Mouse (Mus musculus): ENCODE measurements at regions not wholly inside any gene's neighbourhood (a gene's known extent, or its start where the extent isn't known, plus 50 kb on each side); places are given as distances from the start of the nearest gene placed in this dataset.
A peak's percentile ranks its signal among the peaks of the same experiment; 100 is the strongest.

- Histone ChIP-seq H3K27me3 (ENCODE audit: control insufficient read depth, insufficient read depth, low read length) (no peaks in the 10 kb centered on the region), H3K9me3 (ENCODE audit: control insufficient read depth, low read length) (no peaks in the 10 kb centered on the region), H3K4me2 (replicated peaks; ENCODE audit: low read depth, low read length, severe bottlenecking) (no peak overlapping the region), H3K27ac (replicated peaks; ENCODE audit: low read depth, low read length) (no peak overlapping the region), H3K4me3 (replicated peaks; ENCODE audit: low read length) (no peak overlapping the region), H3K4me1 (ENCODE audit: control insufficient read depth, insufficient read depth, low read length) (peaks cover 11% of the 10 kb centered on the region), H3K9ac (ENCODE audit: low read depth, low read length, severe bottlenecking) (no peak overlapping the region), H3K36me3 (ENCODE audit: control insufficient read depth, insufficient read depth, low read length) (peaks cover 5% of the 10 kb centered on the region)
- WGBS: 85% methylated on average over 11 of the region's 11 CpGs
- no peak for ATAC-seq (ENCODE audit: low FRiP score, low read depth)
- no peak for TF ChIP-seq POLR2A (IDR thresholded peaks at IDR 0.05; ENCODE audit: borderline replicate concordance, extremely low read depth, insufficient read depth, insufficient read length)
- no peak for DNase-seq (ENCODE audit: low spot score)
Observed at GRCm38 (mm10) chr17:47156237-47156636, 145.9 kb upstream of the Ubr2 start.

- TF ChIP-seq POLR2A (IDR thresholded peaks at IDR 0.05; ENCODE audit: borderline replicate concordance, extremely low read depth, insufficient read depth, insufficient read length): no peak
- peak overlapping the region; percentile 43 for H3K4me2 ChIP-seq (replicated peaks; ENCODE audit: low read depth, low read length, severe bottlenecking)
- no peak for DNase-seq (ENCODE audit: low spot score)
- H3K36me3 ChIP-seq (ENCODE audit: control insufficient read depth, insufficient read depth, low read length): peaks cover 17% of the 10 kb centered on the region; the same call in 1 of the 2 replicates
- peaks cover 23% of the 10 kb centered on the region for H3K4me1 ChIP-seq (ENCODE audit: control insufficient read depth, insufficient read depth, low read length)
- 20% methylated on average over 20 of the region's 20 CpGs for WGBS
- no peak overlapping the region for H3K27ac ChIP-seq (replicated peaks; ENCODE audit: low read depth, low read length)
- ATAC-seq (ENCODE audit: low FRiP score, low read depth): peak; percentile 58; the same call in 1 of the 2 replicates
- no peaks in the 10 kb centered on the region for H3K27me3 ChIP-seq (ENCODE audit: control insufficient read depth, insufficient read depth, low read length)
- H3K9ac ChIP-seq (ENCODE audit: low read depth, low read length, severe bottlenecking): no peak overlapping the region
- H3K4me3 ChIP-seq (replicated peaks; ENCODE audit: low read length): peak overlapping the region; percentile 13
- no peaks in the 10 kb centered on the region for H3K9me3 ChIP-seq (ENCODE audit: control insufficient read depth, low read length)
Observed at GRCm38 (mm10) chr17:47151557-47152278, 141.4 kb upstream of the Ubr2 start.

- peaks cover 23% of the 10 kb centered on the region for H3K4me1 ChIP-seq (ENCODE audit: control insufficient read depth, insufficient read depth, low read length)
- no peak overlapping the region for H3K9ac ChIP-seq (ENCODE audit: low read depth, low read length, severe bottlenecking)
- H3K27me3 ChIP-seq (ENCODE audit: control insufficient read depth, insufficient read depth, low read length): no peaks in the 10 kb centered on the region
- peak overlapping the region; percentile 43; the same call in 1 of the 2 replicates for H3K4me2 ChIP-seq (replicated peaks; ENCODE audit: low read depth, low read length, severe bottlenecking)
- DNase-seq (ENCODE audit: low spot score) (no peak), ATAC-seq (ENCODE audit: low FRiP score, low read depth) (no peak)
- WGBS: 66% methylated on average over 5 of the region's 5 CpGs
- no peak overlapping the region for H3K27ac ChIP-seq (replicated peaks; ENCODE audit: low read depth, low read length)
- no peak overlapping the region for H3K4me3 ChIP-seq (replicated peaks; ENCODE audit: low read length)
- H3K36me3 ChIP-seq (ENCODE audit: control insufficient read depth, insufficient read depth, low read length): peaks cover 15% of the 10 kb centered on the region; the same call in 1 of the 2 replicates
- TF ChIP-seq POLR2A (IDR thresholded peaks at IDR 0.05; ENCODE audit: borderline replicate concordance, extremely low read depth, insufficient read depth, insufficient read length): no peak
- no peaks in the 10 kb centered on the region for H3K9me3 ChIP-seq (ENCODE audit: control insufficient read depth, low read length)
Observed at GRCm38 (mm10) chr17:47151193-47151556, 140.8 kb upstream of the Ubr2 start.

- ATAC-seq (ENCODE audit: low FRiP score, low read depth) (no peak), DNase-seq (ENCODE audit: low spot score) (no peak)
- no peak overlapping the region for H3K4me3 ChIP-seq (replicated peaks; ENCODE audit: low read length)
- 90% methylated on average over 6 of the region's 6 CpGs for WGBS
- H3K4me1 ChIP-seq (ENCODE audit: control insufficient read depth, insufficient read depth, low read length): peaks cover 23% of the 10 kb centered on the region
- H3K9ac ChIP-seq (ENCODE audit: low read depth, low read length, severe bottlenecking): no peak overlapping the region
- no peak overlapping the region for H3K4me2 ChIP-seq (replicated peaks; ENCODE audit: low read depth, low read length, severe bottlenecking)
- no peak for TF ChIP-seq POLR2A (IDR thresholded peaks at IDR 0.05; ENCODE audit: borderline replicate concordance, extremely low read depth, insufficient read depth, insufficient read length)
- no peaks in the 10 kb centered on the region for H3K9me3 ChIP-seq (ENCODE audit: control insufficient read depth, low read length)
- peaks cover 14% of the 10 kb centered on the region for H3K36me3 ChIP-seq (ENCODE audit: control insufficient read depth, insufficient read depth, low read length)
- no peak overlapping the region for H3K27ac ChIP-seq (replicated peaks; ENCODE audit: low read depth, low read length)
- no peaks in the 10 kb centered on the region for H3K27me3 ChIP-seq (ENCODE audit: control insufficient read depth, insufficient read depth, low read length)
Observed at GRCm38 (mm10) chr17:47150636-47151035, 140.3 kb upstream of the Ubr2 start.

- no peaks in the 10 kb centered on the region for H3K27me3 ChIP-seq (ENCODE audit: control insufficient read depth, insufficient read depth, low read length)
- H3K9ac ChIP-seq (ENCODE audit: low read depth, low read length, severe bottlenecking): no peak overlapping the region
- H3K4me2 ChIP-seq (replicated peaks; ENCODE audit: low read depth, low read length, severe bottlenecking): no peak overlapping the region
- H3K4me1 ChIP-seq (ENCODE audit: control insufficient read depth, insufficient read depth, low read length): peaks cover 23% of the 10 kb centered on the region
- H3K27ac ChIP-seq (replicated peaks; ENCODE audit: low read depth, low read length): no peak overlapping the region
- ATAC-seq (ENCODE audit: low FRiP score, low read depth) (no peak), DNase-seq (ENCODE audit: low spot score) (no peak)
- no peak for TF ChIP-seq POLR2A (IDR thresholded peaks at IDR 0.05; ENCODE audit: borderline replicate concordance, extremely low read depth, insufficient read depth, insufficient read length)
- peaks cover 16% of the 10 kb centered on the region for H3K36me3 ChIP-seq (ENCODE audit: control insufficient read depth, insufficient read depth, low read length)
- 87% methylated on average over 13 of the region's 13 CpGs for WGBS
- H3K9me3 ChIP-seq (ENCODE audit: control insufficient read depth, low read length): no peaks in the 10 kb centered on the region
- H3K4me3 ChIP-seq (replicated peaks; ENCODE audit: low read length): no peak overlapping the region
Observed at GRCm38 (mm10) chr17:47149662-47150061, 139.3 kb upstream of the Ubr2 start.
